Mouse (Mus musculus) hindbrain, embryonic 16.5 days (tissue): ENCODE data around the gene Hoxb5. TPM values are rescaled to one million over a fixed set of nuclear protein-coding genes. Genes with fewer than 3 reads are reported as not detected.
A peak's percentile ranks its signal among the peaks of the same experiment; 100 is the strongest.

Experiments used
- ATAC-seq: fragments of 200-750 bp; cut with Nextera tagmentation; 2 replicates; pipeline ENCODE4 v1.8.0; 2017; ENCODE audit warnings: moderate TSS enrichment, moderate library complexity
- H3K27ac ChIP-seq: fragments of 300-500 bp; sonication (generic); 2 replicates; pipeline ENCODE4 v1.5.1; 2014; ENCODE audit warnings: low read depth, mild to moderate bottlenecking, control low read depth, low read length, moderate library complexity
- H3K27me3 ChIP-seq: fragments of 300-500 bp; sonication (generic); replicated peaks from 2 replicates; pipeline ENCODE4 v1.6.1; 2014; ENCODE audit warnings: low read length; ENCODE audit not compliant: control insufficient read depth, insufficient read depth
- H3K36me3 ChIP-seq: fragments of 300-500 bp; sonication (generic); 2 replicates; pipeline ENCODE4 v1.6.1; 2014; ENCODE audit warnings: mild to moderate bottlenecking, low read length, moderate library complexity, mixed read lengths; ENCODE audit not compliant: control insufficient read depth, insufficient read depth
- H3K4me1 ChIP-seq: fragments of 300-500 bp; sonication (generic); 2 replicates; pipeline ENCODE4 v1.6.1; 2014; ENCODE audit warnings: low read depth, low read length; ENCODE audit not compliant: control insufficient read depth, insufficient read depth
- H3K4me2 ChIP-seq: fragments of 300-500 bp; sonication (generic); 2 replicates; pipeline ENCODE4 v1.6.1; 2014; ENCODE audit warnings: mild to moderate bottlenecking, low read length, control low read depth, moderate library complexity
- H3K4me3 ChIP-seq: fragments of 300-500 bp; sonication (generic); 2 replicates; pipeline ENCODE4 v1.5.1; 2014; ENCODE audit warnings: mild to moderate bottlenecking, low read length, control low read depth, moderate library complexity
- H3K9ac ChIP-seq: fragments of 300-500 bp; sonication (generic); 2 replicates; pipeline ENCODE4 v1.6.1; 2014; ENCODE audit warnings: low read depth, mild to moderate bottlenecking, control low read depth, low read length, moderate library complexity
- H3K9me3 ChIP-seq: fragments of 300-500 bp; sonication (generic); 2 replicates; pipeline ENCODE4 v1.6.1; 2014; ENCODE audit warnings: mild to moderate bottlenecking, low read length, moderate library complexity; ENCODE audit not compliant: control insufficient read depth
- WGBS: fragments of 180-500 bp; shearing (Covaris S2); extraction: QIAGEN DNeasy Blood & Tissue Kit; methylation state at CpG from one replicate; pipeline ENCODE4 v1.1.7; 2014; 5-methylcytosine and 5-hydroxymethylcytosine counted together
- polyA plus RNA-seq: library from polyadenylated mRNA; unstranded; fragments of >200 nt; fragmentation: Nextera tagmentation; extraction: Ambion mirVana; gene quantifications from 2 replicates; pipeline ENCODE4 v1.2.1, GENCODE M21; 2015

Gene Hoxb5
- polyA plus RNA-seq, 1 experiment from 2014 or later = 133 TPM

DNA sequence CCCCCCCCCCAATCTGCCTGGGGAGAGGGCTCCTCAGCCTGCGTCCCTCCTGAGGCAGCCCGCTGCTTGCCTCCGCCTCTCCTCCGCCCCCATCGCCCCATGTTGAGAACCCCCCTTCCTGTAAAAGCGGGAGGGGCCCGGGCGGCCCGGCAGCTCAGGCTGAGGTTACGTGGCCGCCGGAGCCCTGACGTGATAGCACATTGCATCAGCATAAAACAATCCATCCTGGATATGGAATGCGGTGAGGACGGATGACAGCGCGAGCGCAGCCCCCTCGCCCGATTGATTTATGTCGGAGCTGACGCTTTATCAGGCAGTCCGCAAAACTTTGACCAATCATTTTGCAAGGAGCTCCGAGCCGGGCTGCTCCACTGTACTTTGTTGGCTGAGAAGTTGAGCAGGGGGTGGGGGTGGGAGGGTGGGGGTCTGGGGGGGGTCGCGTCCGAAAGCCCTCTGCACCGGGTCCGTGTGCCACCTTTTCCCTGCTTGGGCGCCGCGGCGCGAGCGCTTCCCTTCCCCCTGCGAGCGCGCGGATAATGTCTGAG is 32.1 kb upstream of the Hoxb5 start, which contains the start of gene Hoxb9:
Gene Hoxb9 (plus strand): TSS at position 462 of the 545 bp plus-strand sequence.
- peaks cover 7% of the 10 kb centered on the region; the same call in 1 of the 2 replicates for H3K4me1 ChIP-seq
- peak within 1 kb of the TSS; percentile 28 for H3K4me3 ChIP-seq
- no peak for ATAC-seq
- H3K27me3 ChIP-seq = peaks cover 77% of the 10 kb centered on the region
- H3K9me3 ChIP-seq = no peaks in the 10 kb centered on the region
- WGBS = 1% methylated on average over 36 of the region's 40 CpGs
- H3K4me2 ChIP-seq = peak within 1 kb of the TSS; percentile 48
- H3K9ac ChIP-seq = peak within 1 kb of the TSS; percentile 27
- H3K36me3 ChIP-seq = no peaks in the 10 kb centered on the region
- no peak within 1 kb of the TSS for H3K27ac ChIP-seq

DNA sequence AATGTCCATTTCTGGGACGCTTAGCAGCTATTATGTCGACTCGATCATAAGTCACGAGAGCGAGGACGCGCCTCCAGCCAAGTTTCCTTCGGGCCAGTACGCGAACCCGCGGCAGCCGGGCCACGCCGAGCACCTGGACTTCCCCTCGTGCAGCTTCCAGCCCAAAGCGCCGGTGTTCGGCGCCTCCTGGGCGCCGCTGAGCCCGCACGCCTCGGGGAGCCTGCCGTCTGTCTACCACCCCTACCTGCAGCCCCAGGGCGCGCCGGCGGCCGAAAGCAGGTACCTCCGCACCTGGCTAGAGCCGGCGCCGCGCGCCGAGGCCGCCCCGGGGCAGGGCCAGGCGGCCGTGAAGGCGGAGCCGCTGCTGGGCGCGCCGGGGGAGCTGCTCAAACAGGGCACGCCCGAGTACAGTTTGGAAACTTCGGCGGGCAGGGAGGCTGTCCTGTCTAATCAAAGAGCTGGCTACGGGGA is 31.6 kb upstream of the Hoxb5 start:
- peaks cover 76% of the 10 kb centered on the region for H3K27me3 ChIP-seq
- H3K4me3 ChIP-seq = peak overlapping the region; percentile 28
- no peak for ATAC-seq
- peak overlapping the region; percentile 48 for H3K4me2 ChIP-seq
- WGBS = under 1% methylated on average over 52 of the region's 52 CpGs
- H3K9me3 ChIP-seq = no peaks in the 10 kb centered on the region
- peak overlapping the region; percentile 7; the same call in 1 of the 2 replicates for H3K9ac ChIP-seq
- no peak overlapping the region for H3K27ac ChIP-seq
- peaks cover 7% of the 10 kb centered on the region; the same call in 1 of the 2 replicates for H3K4me1 ChIP-seq
- H3K36me3 ChIP-seq = no peaks in the 10 kb centered on the region

DNA sequence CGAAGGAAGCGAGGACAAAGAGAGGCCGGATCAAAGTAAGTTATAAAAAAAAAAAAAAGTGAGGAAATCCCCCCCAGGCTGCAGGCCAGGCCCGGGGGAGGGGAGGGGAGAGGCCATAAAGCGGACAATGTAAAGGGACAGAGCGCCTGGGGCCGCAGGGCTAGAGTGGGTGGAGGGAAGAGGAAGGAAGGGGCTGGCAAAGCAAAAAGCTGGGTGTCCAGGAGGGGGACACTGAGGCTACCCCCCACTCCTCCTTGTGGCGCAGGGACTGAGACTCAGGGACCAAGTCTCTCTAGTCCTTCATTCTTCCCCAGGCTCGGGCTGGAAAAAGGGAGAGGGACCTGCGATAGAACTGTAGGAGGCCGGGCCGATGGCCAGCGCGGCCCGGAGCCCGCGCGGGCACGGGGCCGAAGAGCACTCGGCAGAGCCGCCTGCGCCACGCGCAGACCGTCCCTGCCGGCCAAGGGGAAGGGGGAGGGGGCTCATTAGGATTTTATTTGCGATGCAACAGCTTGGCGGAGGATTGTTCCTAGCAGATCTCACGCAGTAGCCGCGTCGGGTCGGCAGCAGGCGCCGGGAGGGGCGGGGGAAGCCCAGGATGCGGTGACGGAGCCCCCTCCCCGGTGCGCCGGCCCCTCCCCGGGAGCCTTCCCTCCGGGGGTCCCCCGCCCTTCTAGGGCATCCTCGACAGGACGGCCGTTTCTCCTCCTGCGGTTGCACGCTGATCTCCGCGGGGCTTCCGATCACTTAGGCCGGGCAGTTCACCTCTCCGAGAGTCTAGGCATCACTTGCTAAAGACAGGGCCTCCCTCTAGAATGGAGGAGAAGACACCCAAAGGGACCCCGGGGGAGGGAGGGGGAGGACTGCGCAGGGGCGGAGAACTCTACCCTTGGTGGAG is 30.9 kb upstream of the Hoxb5 start:
- H3K9ac ChIP-seq = peak overlapping the region; percentile 27
- peak overlapping the region; percentile 48 for H3K4me2 ChIP-seq
- H3K4me1 ChIP-seq = peaks cover 7% of the 10 kb centered on the region; the same call in 1 of the 2 replicates
- WGBS = under 1% methylated on average over 58 of the region's 58 CpGs
- H3K4me3 ChIP-seq = peak overlapping the region; percentile 28
- H3K27ac ChIP-seq = no peak overlapping the region
- H3K27me3 ChIP-seq = peaks cover 75% of the 10 kb centered on the region
- H3K36me3 ChIP-seq = no peaks in the 10 kb centered on the region
- H3K9me3 ChIP-seq = no peaks in the 10 kb centered on the region
- peak; percentile 69 for ATAC-seq

GRCm38 (mm10) chr11:96274428-96274827 is 28.7 kb upstream of the Hoxb5 start:
- Histone ChIP-seq H3K9ac (no peak overlapping the region), H3K4me2 (no peak overlapping the region), H3K9me3 (no peaks in the 10 kb centered on the region), H3K27ac (no peak overlapping the region), H3K36me3 (no peaks in the 10 kb centered on the region), H3K27me3 (peaks cover 70% of the 10 kb centered on the region), H3K4me1 (peaks cover 7% of the 10 kb centered on the region; the same call in 1 of the 2 replicates), H3K4me3 (no peak overlapping the region)
- ATAC-seq = no peak
- WGBS = 6% methylated on average over 10 of the region's 10 CpGs

DNA sequence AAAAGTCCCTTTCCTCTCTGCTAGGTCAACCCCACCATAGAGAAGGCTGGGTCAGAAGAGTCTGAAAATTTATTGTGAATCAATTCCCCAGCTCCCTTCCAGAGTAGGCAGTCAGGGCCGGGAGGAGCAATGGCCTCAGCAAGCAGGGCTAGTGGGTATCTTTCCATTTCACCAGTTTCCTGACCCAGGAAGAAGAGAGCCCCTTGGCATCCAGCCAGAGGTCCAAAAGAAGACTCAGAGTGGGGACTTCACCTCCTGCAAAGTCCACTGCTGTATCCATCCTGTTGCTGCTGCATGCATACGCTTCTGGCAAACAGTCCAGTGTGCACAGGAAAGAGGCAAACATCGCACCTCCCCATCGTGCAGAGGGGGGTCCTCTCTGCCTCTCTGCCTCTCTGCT is 27.2 kb upstream of the Hoxb5 start:
- Histone ChIP-seq H3K27me3 (peaks cover 76% of the 10 kb centered on the region), H3K9me3 (no peaks in the 10 kb centered on the region), H3K4me3 (no peak overlapping the region), H3K4me2 (no peak overlapping the region), H3K27ac (no peak overlapping the region), H3K36me3 (no peaks in the 10 kb centered on the region), H3K4me1 (peaks cover 7% of the 10 kb centered on the region; the same call in 1 of the 2 replicates), H3K9ac (no peak overlapping the region)
- ATAC-seq = no peak
- WGBS = 10% methylated on average over 4 of the region's 4 CpGs

GRCm38 (mm10) chr11:96277151-96278044 is 25.7 kb upstream of the Hoxb5 start:
- Histone ChIP-seq H3K27ac (0 out of 2 replicates have a peak overlapping the region, but pooled peaks have one; percentile 16), H3K4me1 (peaks cover 2% of the 10 kb centered on the region; the same call in 1 of the 2 replicates), H3K4me2 (peak overlapping the region; percentile 24; the same call in 1 of the 2 replicates), H3K4me3 (no peak overlapping the region), H3K9me3 (no peaks in the 10 kb centered on the region), H3K27me3 (peaks cover 72% of the 10 kb centered on the region), H3K36me3 (no peaks in the 10 kb centered on the region), H3K9ac (no peak overlapping the region)
- WGBS = 2% methylated on average over 35 of the region's 35 CpGs
- no peak for ATAC-seq

DNA sequence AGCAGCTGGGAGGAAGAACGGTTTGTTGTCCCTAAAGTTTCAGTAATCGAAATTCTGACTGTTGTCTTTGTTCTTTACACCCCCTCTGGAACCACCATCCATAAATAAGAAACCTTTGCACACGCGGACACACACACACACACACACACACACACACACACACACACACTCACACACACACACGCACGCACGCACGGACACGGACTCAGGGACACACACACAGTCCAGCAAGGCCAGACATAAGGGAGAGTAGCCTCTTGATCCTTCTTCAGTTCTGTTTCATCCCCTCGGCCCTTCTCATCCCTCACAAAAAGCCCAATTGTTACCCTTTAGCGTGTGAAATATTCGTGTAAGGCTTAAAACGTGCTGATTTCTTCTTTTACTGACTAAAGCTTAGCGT is 24.8 kb upstream of the Hoxb5 start:
- no peak overlapping the region for H3K4me3 ChIP-seq
- H3K27me3 ChIP-seq = peaks cover 70% of the 10 kb centered on the region
- no peak overlapping the region for H3K9ac ChIP-seq
- H3K27ac ChIP-seq = no peak overlapping the region; the same call in 1 of the 2 replicates
- WGBS = 15% methylated on average over 14 of the region's 14 CpGs
- no peak for ATAC-seq
- H3K4me1 ChIP-seq = no peaks in the 10 kb centered on the region
- H3K9me3 ChIP-seq = no peaks in the 10 kb centered on the region
- no peaks in the 10 kb centered on the region for H3K36me3 ChIP-seq
- H3K4me2 ChIP-seq = peak overlapping the region; percentile 3; the same call in 1 of the 2 replicates

DNA sequence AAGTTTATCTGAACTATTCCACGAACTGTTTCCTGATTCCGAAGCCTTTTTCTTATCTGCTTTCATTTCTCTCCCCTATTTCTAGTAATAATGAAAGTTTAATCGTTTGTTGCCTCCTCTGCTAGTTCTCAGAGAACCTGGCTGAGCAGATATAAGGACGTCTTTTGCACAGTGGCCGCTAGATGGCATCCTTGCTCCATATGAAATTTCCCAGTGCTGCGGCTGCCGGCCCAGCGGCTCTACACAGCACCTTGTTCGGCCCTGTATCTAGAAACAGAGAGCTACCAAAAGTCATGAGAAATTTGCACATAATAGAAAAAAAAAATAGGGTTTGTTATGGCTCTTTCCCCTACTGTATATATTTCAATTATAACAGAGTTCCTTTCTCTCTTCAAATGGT is 24.4 kb upstream of the Hoxb5 start:
- H3K4me3 ChIP-seq = no peak overlapping the region
- peaks cover 70% of the 10 kb centered on the region for H3K27me3 ChIP-seq
- ATAC-seq = peak; percentile 82
- no peaks in the 10 kb centered on the region for H3K36me3 ChIP-seq
- H3K4me1 ChIP-seq = no peaks in the 10 kb centered on the region
- under 1% methylated on average over 9 of the region's 9 CpGs for WGBS
- no peaks in the 10 kb centered on the region for H3K9me3 ChIP-seq
- H3K9ac ChIP-seq = no peak overlapping the region
- H3K4me2 ChIP-seq = no peak overlapping the region
- H3K27ac ChIP-seq = no peak overlapping the region
